Mouse (Mus musculus) E14TG2a.4 (cell line): ENCODE results near the gene Magee1.
"Not testable (repeated sequence)": the region's sequence is repeated elsewhere in the genome, so short reads cannot be mapped to it uniquely, and the experiment has no call there.

Experiments
- H3K27me3 ChIP-seq: 2 replicates; pipeline ENCODE4 v1.6.1; 2014; ENCODE audit warnings: low read length, control low read depth; ENCODE audit not compliant: insufficient read depth
- H3K36me3 ChIP-seq: 2 replicates; pipeline ENCODE4 v1.6.1; 2014; ENCODE audit warnings: low read length, control low read depth; ENCODE audit not compliant: insufficient read depth
- H3K4me1 ChIP-seq: replicated peaks from 2 replicates; pipeline ENCODE4 v1.6.1; 2014; ENCODE audit warnings: low read depth, low read length, control low read depth
- H3K4me3 ChIP-seq: replicated peaks from 2 replicates; pipeline ENCODE4 v1.5.1; 2014; ENCODE audit warnings: mild to moderate bottlenecking, low read length
- H3K9me3 ChIP-seq: 2 replicates; pipeline ENCODE4 v1.6.1; 2014; ENCODE audit warnings: low read length, control low read depth
- CTCF ChIP-seq: conservative IDR thresholded peaks from 2 replicates; pipeline ENCODE4 v1.5.1; 2014; ENCODE audit warnings: low read length
- NANOG ChIP-seq: IDR thresholded peaks from 2 replicates; pipeline ENCODE4 v1.6.1; 2014; ENCODE audit warnings: borderline replicate concordance, low read length, mixed read lengths
- POU5F1 ChIP-seq: IDR thresholded peaks from 2 replicates; pipeline ENCODE4 v1.6.1; 2014; ENCODE audit warnings: low read length, borderline replicate concordance

Gene Magee1

DNA sequence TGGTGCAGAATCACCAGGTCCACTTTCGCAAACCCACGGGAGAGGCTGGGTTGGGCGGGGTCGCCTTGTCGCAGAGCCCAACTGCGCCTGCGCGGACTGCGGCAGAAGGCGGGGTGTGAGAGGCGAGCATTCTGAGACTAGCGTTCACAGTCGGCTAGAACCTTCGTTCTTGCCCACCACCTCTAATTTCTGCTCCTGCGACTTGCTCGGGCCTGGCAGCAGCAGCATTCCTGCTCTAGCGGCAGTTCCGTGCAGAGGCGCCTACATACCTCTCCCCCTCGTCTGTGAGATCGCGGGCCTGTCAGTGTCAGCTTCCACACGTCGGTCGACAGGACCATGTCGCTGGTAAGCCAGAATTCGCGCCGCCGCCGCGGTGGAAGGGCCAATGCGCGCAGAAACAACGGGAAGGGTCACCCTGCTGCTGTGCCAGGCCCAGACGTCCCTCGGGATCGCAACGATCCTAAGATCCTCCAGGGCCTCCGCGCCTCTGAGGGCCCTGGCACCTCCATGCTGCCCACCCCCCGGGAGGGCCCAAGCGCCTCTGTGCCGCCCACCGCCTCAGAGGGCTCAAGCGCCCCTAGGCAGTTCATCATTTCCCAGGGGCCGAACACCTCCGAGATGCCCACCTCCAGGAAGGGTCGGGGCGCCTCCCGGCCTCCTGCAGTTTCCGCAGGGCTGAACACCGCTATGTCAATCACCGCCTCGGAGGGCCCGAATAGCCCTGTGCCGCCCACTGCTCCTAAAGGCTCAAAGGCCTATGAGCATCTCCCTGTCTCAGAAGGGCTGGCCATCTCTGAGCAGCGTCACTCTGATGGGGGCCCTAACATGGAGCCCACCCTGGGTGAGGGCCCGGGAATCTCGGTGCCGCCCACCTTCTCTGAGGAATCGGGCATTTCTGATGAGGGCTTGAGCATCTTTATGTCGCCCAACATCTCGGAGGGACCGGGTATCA lies at the start of gene Magee1:
Gene Magee1, plus strand, starts transcription at position 104 of the 952 bp plus-strand sequence.
- H3K36me3 ChIP-seq: peaks cover 3% of the 10 kb centered on the region; the same call in 1 of the 2 replicates
- TF ChIP-seq NANOG: no peak
- no peak for TF ChIP-seq CTCF
- TF ChIP-seq POU5F1: no peak
- H3K4me1 ChIP-seq: peaks cover 6% of the 10 kb centered on the region
- no peaks in the 10 kb centered on the region for H3K9me3 ChIP-seq
- H3K27me3 ChIP-seq: peaks cover 23% of the 10 kb centered on the region
- H3K4me3 ChIP-seq: peak within 1 kb of the TSS; percentile 75

- Histone ChIP-seq H3K36me3 (peaks cover 32% of the 10 kb centered on the region), H3K9me3 (no peaks in the 10 kb centered on the region), H3K4me3 (peak overlapping the region; percentile 84), H3K4me1 (no peaks in the 10 kb centered on the region), H3K27me3 (no peaks in the 10 kb centered on the region)
- TF ChIP-seq POU5F1: no peak
- TF ChIP-seq NANOG: no peak
- TF ChIP-seq CTCF: no peak
Measured at GRCm38 (mm10) chrX:105079151-105079550, 41.0 kb upstream of the Magee1 start.

DNA sequence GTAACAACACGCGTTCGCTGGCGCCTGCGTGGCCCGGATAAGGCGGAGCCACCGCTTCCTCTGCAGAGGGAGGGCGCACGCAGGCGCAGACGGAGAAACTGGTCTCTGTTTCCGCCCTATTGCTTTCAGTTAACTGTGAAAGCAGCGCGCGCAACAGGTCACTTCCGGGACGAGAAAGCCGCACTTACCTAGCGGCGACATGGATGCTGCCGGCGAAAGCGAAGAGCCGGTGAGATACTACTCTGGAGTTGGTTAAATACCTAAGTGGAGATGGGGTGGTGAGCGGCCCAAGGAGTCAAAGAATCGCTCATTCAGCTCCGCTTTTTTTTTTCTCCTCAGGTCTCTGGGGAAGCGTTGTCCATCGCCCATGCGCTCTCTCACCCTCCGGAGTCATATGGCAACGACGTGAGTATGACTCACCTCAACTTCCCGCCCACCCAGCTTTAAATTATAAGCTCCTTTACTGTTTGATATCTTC lies 40.5 kb upstream of the Magee1 start, which contains the start of gene Pbdc1:
Gene Pbdc1, plus strand, starts transcription at position 142 of the 478 bp plus-strand sequence.
- no peak for TF ChIP-seq CTCF
- TF ChIP-seq POU5F1: no peak
- TF ChIP-seq NANOG: no peak
- Histone ChIP-seq H3K4me3 (peak within 1 kb of the TSS; percentile 84), H3K4me1 (no peaks in the 10 kb centered on the region), H3K27me3 (no peaks in the 10 kb centered on the region), H3K9me3 (no peaks in the 10 kb centered on the region), H3K36me3 (peaks cover 34% of the 10 kb centered on the region)

DNA sequence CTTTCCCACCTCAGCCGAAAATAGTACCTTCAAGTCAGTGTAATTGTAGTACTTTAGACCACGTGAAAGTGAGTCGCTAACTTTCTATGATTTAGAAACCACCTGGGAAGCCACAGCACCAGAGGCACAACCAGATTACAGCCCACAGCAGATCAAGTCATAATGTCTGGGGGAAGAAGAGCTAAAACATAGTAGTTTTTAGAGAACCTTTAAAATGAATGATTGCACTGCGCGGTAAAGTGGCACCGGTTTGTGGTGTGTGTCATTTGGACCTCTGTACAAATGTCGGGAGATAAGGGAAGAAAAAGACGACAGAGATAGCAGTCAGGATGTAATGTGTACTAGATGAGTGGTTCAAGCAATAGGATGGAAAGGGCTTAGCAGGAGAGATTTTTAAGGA lies 40.1 kb upstream of the Magee1 start:
- Histone ChIP-seq H3K9me3 (no peaks in the 10 kb centered on the region), H3K27me3 (no peaks in the 10 kb centered on the region), H3K36me3 (peaks cover 36% of the 10 kb centered on the region), H3K4me1 (no peaks in the 10 kb centered on the region), H3K4me3 (peak overlapping the region; percentile 84)
- no peak for TF ChIP-seq CTCF

DNA sequence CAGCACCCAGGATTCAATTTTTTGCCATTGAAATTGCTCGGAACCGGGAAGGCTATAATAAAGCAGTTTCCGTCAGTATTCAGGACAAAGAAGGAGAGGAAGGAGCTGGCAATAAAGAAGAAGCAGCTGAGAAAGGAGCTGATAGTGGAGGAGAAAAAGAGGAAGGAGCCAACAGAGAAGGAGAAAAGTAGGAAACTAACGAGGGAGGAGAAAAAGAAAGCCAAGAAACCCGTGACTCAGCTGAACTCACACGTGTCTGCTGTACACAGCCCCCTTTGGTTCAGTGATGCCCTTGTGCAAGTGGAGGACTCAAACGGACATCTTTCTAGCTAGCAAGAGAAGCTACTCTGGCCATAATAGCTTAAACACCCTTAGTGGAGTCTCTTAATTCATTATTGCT lies 37.2 kb upstream of the Magee1 start:
- not testable (repeated sequence) for H3K4me3 ChIP-seq

GRCm38 (mm10) chrX:105104175-105104574 lies 16.0 kb upstream of the Magee1 start:
- no peak for TF ChIP-seq NANOG
- peak; percentile 11; the same call in 1 of the 2 replicates for TF ChIP-seq CTCF
- TF ChIP-seq POU5F1: no peak
- no peaks in the 10 kb centered on the region for H3K27me3 ChIP-seq
- H3K36me3 ChIP-seq: peaks cover 44% of the 10 kb centered on the region
- H3K9me3 ChIP-seq: no peaks in the 10 kb centered on the region
- no peak overlapping the region for H3K4me3 ChIP-seq
- no peaks in the 10 kb centered on the region for H3K4me1 ChIP-seq

More for the DNA sequence above, 37.2 kb upstream of the Magee1 start:
- H3K36me3 ChIP-seq: peaks cover 57% of the 10 kb centered on the region
- H3K9me3 ChIP-seq, H3K27me3 ChIP-seq, H3K4me1 ChIP-seq: not testable (repeated sequence)

- Histone ChIP-seq H3K27me3 (no peaks in the 10 kb centered on the region), H3K4me3 (no peak overlapping the region), H3K4me1 (no peaks in the 10 kb centered on the region), H3K9me3 (no peaks in the 10 kb centered on the region), H3K36me3 (peaks cover 6% of the 10 kb centered on the region; the same call in 1 of the 2 replicates)
- no peak for TF ChIP-seq POU5F1
- TF ChIP-seq CTCF: no peak
- TF ChIP-seq NANOG: no peak
Measured at GRCm38 (mm10) chrX:105114994-105115393, 5.2 kb upstream of the Magee1 start.

DNA sequence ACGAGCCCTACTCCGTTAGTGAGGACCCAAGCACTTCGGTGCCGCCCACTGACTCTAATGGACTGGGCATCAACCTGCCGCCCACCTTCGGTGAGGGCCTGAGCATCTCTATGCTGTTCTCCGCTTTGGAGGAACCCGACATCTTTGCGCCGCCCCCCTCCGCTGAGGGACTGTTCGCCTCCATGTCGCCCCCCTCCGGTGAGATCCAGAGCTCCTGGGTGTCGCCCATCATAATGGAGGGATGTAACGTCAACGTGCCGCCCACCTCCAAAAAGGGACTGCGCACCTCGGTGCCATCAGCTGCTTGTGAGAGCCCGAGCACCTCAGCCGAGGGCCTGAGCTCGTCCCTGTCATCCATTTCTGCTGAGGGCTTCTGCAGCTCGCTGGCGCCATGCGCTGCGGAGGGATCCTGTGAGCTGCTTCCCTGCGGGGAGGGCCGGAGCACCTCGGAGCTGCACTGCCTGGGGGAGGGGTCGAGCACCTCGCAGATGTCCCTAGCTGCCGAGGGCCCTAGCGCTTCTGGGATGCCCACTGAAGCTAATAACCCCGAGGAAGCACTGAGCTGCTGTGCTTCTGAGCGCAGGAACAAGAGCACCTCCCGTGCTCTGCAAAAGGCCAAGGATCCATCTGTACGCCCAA lies 1.2 kb downstream of the Magee1 start:
- H3K4me1 ChIP-seq: peaks cover 6% of the 10 kb centered on the region

More for the DNA sequence above, 1.2 kb downstream of the Magee1 start:
- Histone ChIP-seq H3K36me3 (peaks cover 3% of the 10 kb centered on the region; the same call in 1 of the 2 replicates), H3K27me3 (peaks cover 23% of the 10 kb centered on the region), H3K4me3 (peak overlapping the region; percentile 75), H3K9me3 (no peaks in the 10 kb centered on the region)
- TF ChIP-seq NANOG (no peak), CTCF (peak; percentile 27), POU5F1 (no peak)
